Mouse (Mus musculus) erythroblast, embryonic 14.5 days (primary cell): ENCODE results near the gene Fbxl7.

Experiments
- GATA1 ChIP-seq: IDR thresholded peaks from 2 replicates; pipeline ENCODE4 v1.6.1; 2012; ENCODE audit warnings: low read length, inconsistent platforms, mixed read lengths
- TAL1 ChIP-seq: IDR thresholded peaks from 3 replicates; pipeline ENCODE4 v1.6.1; 2012; ENCODE audit warnings: low read length, inconsistent platforms, mixed read lengths

- no peak for TF ChIP-seq GATA1
- no peak for TF ChIP-seq TAL1
Measured at GRCm38 (mm10) chr15:26623242-26623641, 272.1 kb downstream of the Fbxl7 start.
